In the genomic region with DNA sequence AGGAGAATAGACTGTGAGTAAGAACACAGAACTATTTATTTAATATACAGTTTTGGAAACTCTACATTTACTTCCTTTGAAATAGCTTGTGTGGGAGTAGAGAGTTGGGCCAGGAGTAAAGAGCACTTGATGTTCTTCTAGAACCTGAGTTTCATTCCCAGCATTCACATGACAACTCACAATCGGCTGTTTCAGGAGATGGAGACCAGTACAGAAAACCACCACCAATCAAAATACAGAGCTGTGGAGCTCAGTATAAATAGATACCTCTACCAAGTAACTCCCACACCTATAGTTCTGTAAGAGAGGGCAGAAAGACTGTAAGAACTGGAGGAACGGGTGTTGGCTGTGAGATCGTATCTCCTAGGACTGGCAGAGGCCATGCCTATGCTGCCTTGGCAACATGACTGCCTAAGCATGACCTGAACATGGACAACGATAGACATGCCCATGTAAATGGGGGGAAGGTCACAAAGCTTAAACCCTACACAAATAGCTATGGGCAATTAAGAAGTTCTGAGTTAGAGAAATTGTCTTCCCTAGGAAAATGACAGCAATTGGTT, we compare ENCODE assay signal across 27 mouse cellular contexts.
DNase-seq lines count a peak whose midpoint lies in the region; ATAC-seq lines count a peak whose summit lies in the region.
"Had no signal": no experiment of that assay in that cellular context is flagged by ENCODE, and none has a peak within 500 bp of the region (broad histone marks: within the 10 kb centered on the region; RNA-seq: fewer than 3 reads in every experiment).

No protein-coding gene starts in this region.

- no peaks in the 10 kb centered on the region for H3K27me3 ChIP-seq in kidney, embryonic 16.5 days (ENCODE audit: insufficient read depth, low read length)
- no peaks in the 10 kb centered on the region for H3K27me3 ChIP-seq in heart, embryonic 11.5 days (ENCODE audit: control insufficient read depth, insufficient read depth, low read length)
- H3K27me3 ChIP-seq: heart, embryonic 12.5 days; heart, embryonic 15.5 days had no signal

- H3K36me3 ChIP-seq in kidney, embryonic 16.5 days (ENCODE audit: insufficient read depth, low read length) = no peaks in the 10 kb centered on the region
- no peaks in the 10 kb centered on the region for H3K36me3 ChIP-seq in heart, embryonic 11.5 days (ENCODE audit: control insufficient read depth, insufficient read depth, low read length)
- H3K36me3 ChIP-seq: heart, embryonic 12.5 days; heart, embryonic 15.5 days; hindbrain, embryonic 10.5 days had no signal

- no peaks in the 10 kb centered on the region for H3K9me3 ChIP-seq in kidney, embryonic 16.5 days (ENCODE audit: low read length)
- no peaks in the 10 kb centered on the region for H3K9me3 ChIP-seq in heart, embryonic 11.5 days (replicated peaks; ENCODE audit: control insufficient read depth, low read length)
- H3K9me3 ChIP-seq: heart, embryonic 12.5 days; heart, embryonic 15.5 days; hindbrain, embryonic 10.5 days had no signal

- no peak overlapping the region for H3K4me3 ChIP-seq in kidney, embryonic 16.5 days (ENCODE audit: low read length)
- H3K4me3 ChIP-seq in heart, embryonic 11.5 days (ENCODE audit: low read depth, low read length) = no peak overlapping the region
- H3K4me3 ChIP-seq: heart, embryonic 12.5 days; heart, embryonic 15.5 days; hindbrain, embryonic 10.5 days had no signal

- ATAC-seq in kidney, embryonic 16.5 days (ENCODE audit: low FRiP score, low TSS enrichment) = peak; percentile 49; the same call in 1 of the 2 replicates
- ATAC-seq in heart, embryonic 11.5 days (replicated peaks; ENCODE audit: insufficient number of reproducible peaks, low FRiP score, low TSS enrichment) = no peak
- ATAC-seq: CD4-positive, CD25-positive, alpha-beta regulatory T cell, adult 4 months; forebrain, embryonic 14.5 days; forebrain, postnatal 0 days; hindbrain, postnatal 0 days; inflammation-experienced regulatory T-cells, adult 6 months had no signal

- DNase-seq in kidney, postnatal 10 days = no peak
- DNase-seq in brain, adult 2 months (ENCODE audit: low read depth, low spot score) = peak; percentile 53
- peak; percentile 87 for DNase-seq in fat pad, adult 2 months (ENCODE audit: extremely low read depth, low read depth, low spot score)
- peak; percentile 46 for DNase-seq in telencephalon, adult 2 months (ENCODE audit: low read depth, low spot score)
- DNase-seq: adrenal gland, adult 2 months; adrenal gland, postnatal 14 days; cerebellum, adult 11-12 months; cerebellum, adult 8-10 months; cerebellum, postnatal 10 days; cerebellum, postnatal 36 days; embryo, embryonic 11 days; forebrain, postnatal 0 days; gastrocnemius, postnatal 10 days; gastrocnemius, postnatal 36 days; heart, adult 11 months; heart, postnatal 10 days; heart, postnatal 36 days had no signal

- no peaks in the 10 kb centered on the region for H3K4me1 ChIP-seq in kidney, embryonic 16.5 days (ENCODE audit: insufficient read depth, low read length)
- H3K4me1 ChIP-seq in heart, embryonic 11.5 days (ENCODE audit: control insufficient read depth, insufficient read depth, low read length) = peaks cover 4% of the 10 kb centered on the region; the same call in 1 of the 2 replicates

- no peak overlapping the region for H3K4me2 ChIP-seq in kidney, embryonic 16.5 days (replicated peaks; ENCODE audit: low read depth, low read length)
- no peak overlapping the region for H3K4me2 ChIP-seq in heart, embryonic 11.5 days
- H3K4me2 ChIP-seq: heart, embryonic 15.5 days; hindbrain, embryonic 14.5 days had no signal

- 57% methylated on average over 4 of the region's 4 CpGs for WGBS in kidney, embryonic 16.5 days
- WGBS in heart, embryonic 11.5 days (ENCODE audit: insufficient replicate concordance) = 68% methylated on average over 4 of the region's 4 CpGs

- H3K27ac ChIP-seq in kidney, embryonic 16.5 days (ENCODE audit: low read length) = no peak overlapping the region
- H3K27ac ChIP-seq in heart, embryonic 11.5 days (ENCODE audit: low read depth, low read length) = no peak overlapping the region
- H3K27ac ChIP-seq: heart, embryonic 15.5 days; hindbrain, embryonic 10.5 days; hindbrain, embryonic 14.5 days; hindbrain, postnatal 0 days had no signal

- H3K9ac ChIP-seq in kidney, embryonic 16.5 days (replicated peaks; ENCODE audit: low read length) = no peak overlapping the region
- no peak overlapping the region for H3K9ac ChIP-seq in heart, embryonic 11.5 days (ENCODE audit: low read depth, low read length)
- H3K9ac ChIP-seq: forebrain, postnatal 0 days; heart, embryonic 12.5 days; heart, embryonic 15.5 days; hindbrain, embryonic 14.5 days had no signal
